Mouse (Mus musculus): ENCODE results near the gene Gprc5c.

Gene Gprc5c

DNA sequence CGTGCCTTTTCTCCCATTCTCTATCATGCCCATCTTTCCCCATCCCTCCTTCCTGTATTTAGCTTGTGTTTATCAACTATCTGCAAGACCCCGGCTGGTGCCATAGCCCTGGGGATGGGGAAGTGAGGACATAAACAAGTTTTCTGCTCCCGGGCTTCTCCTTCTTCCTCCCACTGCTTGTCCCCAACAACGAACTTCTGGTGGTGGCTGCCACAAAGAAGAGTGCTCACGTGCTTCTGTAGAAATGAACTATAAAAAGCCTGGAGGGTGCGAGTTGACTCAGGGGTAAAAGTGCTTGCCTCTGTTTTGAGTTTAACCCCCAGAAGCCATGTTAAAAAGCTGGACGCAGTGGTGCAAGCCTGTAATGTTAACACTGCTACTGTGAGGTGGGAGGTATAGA is 64.0 kb downstream of the Gprc5c start:
- DNase-seq: no peak

DNA sequence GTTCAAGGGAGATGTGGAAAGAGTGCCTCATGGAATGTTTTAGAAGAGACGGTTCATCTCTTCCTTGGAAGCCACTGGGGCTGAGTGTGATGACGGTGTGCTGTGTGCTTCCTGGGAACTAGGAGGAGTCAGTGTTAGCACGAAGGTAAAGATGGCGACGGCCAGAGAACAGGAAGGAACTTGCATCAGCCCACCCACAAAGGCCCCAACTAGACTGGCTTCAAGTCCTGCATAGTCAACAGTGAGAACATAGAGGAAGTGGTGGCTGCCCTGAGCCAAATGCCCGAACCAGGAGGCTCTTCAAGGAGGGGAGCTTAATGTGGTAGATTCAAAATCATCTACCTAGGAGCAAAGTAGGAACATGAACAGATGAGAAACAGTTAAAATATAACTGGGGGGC is 66.2 kb downstream of the Gprc5c start:
- DNase-seq: no peak

Data from cerebellum, adult 9-10 months (tissue).